Mouse (Mus musculus) myocyte (in vitro differentiated cells): Measurements from ENCODE around the gene Cacna2d3. TPM values are rescaled to one million over a fixed set of nuclear protein-coding genes. Genes with fewer than 3 reads are reported as not detected.

ENCODE experiments used
- H3K27me3 ChIP-seq: one replicate; pipeline ENCODE4 v1.6.1; 2011; ENCODE audit not compliant: control insufficient read depth, insufficient read depth, insufficient read length
- H3K36me3 ChIP-seq: one replicate; pipeline ENCODE4 v1.6.1; 2011; ENCODE audit not compliant: control insufficient read depth, insufficient read depth
- H3K4me2 ChIP-seq: one replicate; pipeline ENCODE4 v1.6.1; 2011; ENCODE audit warnings: low read depth, control low read depth
- H3K4me3 ChIP-seq: one replicate; pipeline ENCODE4 v1.5.1; 2011; ENCODE audit warnings: mild to moderate bottlenecking, control low read depth, moderate library complexity
- H3K79me2 ChIP-seq: one replicate; pipeline ENCODE4 v1.6.1; 2011; ENCODE audit not compliant: control insufficient read depth, insufficient read depth
- H3ac ChIP-seq: one replicate; pipeline ENCODE4 v1.6.1; 2011; ENCODE audit not compliant: control insufficient read depth, insufficient read length
- CEBPB ChIP-seq: IDR thresholded peaks from 2 replicates; pipeline ENCODE4 v1.6.1; 2011; ENCODE audit warnings: mild to moderate bottlenecking, moderate library complexity; ENCODE audit not compliant: poor library complexity, insufficient read depth, severe bottlenecking
- E2F4 ChIP-seq: IDR thresholded peaks from one replicate; pipeline ENCODE4 v1.6.1; 2011; ENCODE audit warnings: mild to moderate bottlenecking, control low read depth, moderate library complexity; ENCODE audit not compliant: insufficient read depth
- MAX ChIP-seq: IDR thresholded peaks from one replicate; pipeline ENCODE4 v1.6.1; 2011; ENCODE audit warnings: low read depth, mild to moderate bottlenecking, control low read depth
- MYOD1 ChIP-seq, 3 experiments: IDR thresholded peaks; one replicate each; pipeline ENCODE4 v1.6.1; 2011; ENCODE audit warnings: control low read depth in 2 of 3, low read depth in 2 of 3, mild to moderate bottlenecking in 2 of 3, moderate library complexity in 1 of 3; ENCODE audit not compliant: insufficient read length in 2 of 3, control insufficient read depth in 1 of 3
- MYOG ChIP-seq, 3 experiments: IDR thresholded peaks; one replicate each; pipeline ENCODE4 v1.6.1; 2011; ENCODE audit warnings: control low read depth in 2 of 3, low read depth in 2 of 3, mild to moderate bottlenecking in 2 of 3; ENCODE audit not compliant: insufficient read length in 2 of 3, control insufficient read depth in 1 of 3, insufficient read depth in 1 of 3
- POLR2A ChIP-seq: IDR thresholded peaks from one replicate; pipeline ENCODE4 v1.6.1; 2011; ENCODE audit warnings: low read depth, mild to moderate bottlenecking, control low read depth, moderate library complexity; ENCODE audit not compliant: insufficient read length
- POLR2AphosphoS2 ChIP-seq: IDR thresholded peaks from one replicate; pipeline ENCODE4 v1.6.1; 2011; ENCODE audit warnings: low read depth, control low read depth; ENCODE audit not compliant: insufficient read length
- REST ChIP-seq: IDR thresholded peaks from one replicate; pipeline ENCODE4 v1.6.1; 2011; ENCODE audit warnings: mild to moderate bottlenecking, control low read depth, moderate library complexity; ENCODE audit not compliant: insufficient read depth, insufficient read length
- SRF ChIP-seq: IDR thresholded peaks from one replicate; pipeline ENCODE4 v1.6.1; 2011; ENCODE audit warnings: low read depth; ENCODE audit not compliant: control insufficient read depth, insufficient read length
- TCF12 ChIP-seq: IDR thresholded peaks from one replicate; pipeline ENCODE4 v1.6.1; 2011; ENCODE audit warnings: mild to moderate bottlenecking, control low read depth; ENCODE audit not compliant: poor library complexity, insufficient read depth, severe bottlenecking
- TCF3 ChIP-seq: IDR thresholded peaks from one replicate; pipeline ENCODE4 v1.6.1; 2011; ENCODE audit warnings: low read depth, control low read depth; ENCODE audit not compliant: insufficient read length
- USF1 ChIP-seq: IDR thresholded peaks from one replicate; pipeline ENCODE4 v1.6.1; 2011; ENCODE audit warnings: low read depth, mild to moderate bottlenecking, control low read depth, moderate library complexity
- polyA plus RNA-seq: library from polyadenylated mRNA; unstranded; fragments of >200 nt; fragmentation: generic; extraction: Trizol; gene quantifications from one replicate; pipeline ENCODE4 v1.2.1, GENCODE M21; 2012; ENCODE audit warnings: missing spikeins

Cacna2d3 gene
- polyA plus RNA-seq, 1 experiment = 0.10 TPM

DNA sequence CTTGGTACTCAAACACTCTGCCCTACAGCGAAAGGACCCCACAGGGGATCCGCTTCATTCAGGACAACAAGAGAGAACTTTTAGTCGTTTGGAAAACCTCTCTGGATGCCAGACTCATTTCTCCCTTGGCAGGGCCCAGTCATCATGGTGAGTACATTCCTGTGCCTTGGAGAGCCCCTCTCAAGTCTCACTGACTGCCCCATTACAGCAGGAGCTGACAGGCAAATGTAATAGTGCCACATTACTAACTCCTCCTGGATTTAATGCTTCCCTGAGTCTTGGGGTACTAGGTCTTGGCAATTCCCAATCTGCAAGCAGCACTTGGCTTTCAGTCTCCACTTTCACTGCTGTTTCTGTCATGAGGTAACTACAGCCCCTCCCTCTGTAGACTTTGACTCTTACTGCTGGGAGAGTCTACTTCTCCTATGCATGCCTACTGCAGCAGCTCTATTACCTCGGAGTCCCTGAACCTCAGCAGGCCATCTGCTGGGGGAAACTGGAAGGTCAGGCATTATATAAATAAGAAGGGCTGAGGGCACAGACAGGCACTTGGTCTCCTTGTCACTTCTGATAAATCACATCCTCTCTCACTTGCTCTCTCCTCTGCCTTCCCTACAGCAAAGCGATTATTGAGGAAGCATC is 454.3 kb downstream of the Cacna2d3 start:
- H3K36me3 ChIP-seq = no peaks in the 10 kb centered on the region
- no peak overlapping the region for H3K4me3 ChIP-seq
- TF ChIP-seq POLR2AphosphoS2 (no peak), MYOD1 (IDR thresholded peaks at IDR 0.05; ENCODE audit: control insufficient read depth in 1 of 3, insufficient read length in 2 of 3, low read depth in 2 of 3) (no peak), CEBPB (no peak), TCF12 (no peak), POLR2A (no peak), MYOG (IDR thresholded peaks at IDR 0.05; ENCODE audit: control insufficient read depth in 1 of 3, insufficient read depth in 1 of 3, insufficient read length in 2 of 3, low read depth in 2 of 3) (no peak), REST (no peak), USF1 (no peak), SRF (no peak)
- H3ac ChIP-seq = no peak overlapping the region
- no peaks in the 10 kb centered on the region for H3K27me3 ChIP-seq
- no peaks in the 10 kb centered on the region for H3K79me2 ChIP-seq
- no peak overlapping the region for H3K4me2 ChIP-seq

DNA sequence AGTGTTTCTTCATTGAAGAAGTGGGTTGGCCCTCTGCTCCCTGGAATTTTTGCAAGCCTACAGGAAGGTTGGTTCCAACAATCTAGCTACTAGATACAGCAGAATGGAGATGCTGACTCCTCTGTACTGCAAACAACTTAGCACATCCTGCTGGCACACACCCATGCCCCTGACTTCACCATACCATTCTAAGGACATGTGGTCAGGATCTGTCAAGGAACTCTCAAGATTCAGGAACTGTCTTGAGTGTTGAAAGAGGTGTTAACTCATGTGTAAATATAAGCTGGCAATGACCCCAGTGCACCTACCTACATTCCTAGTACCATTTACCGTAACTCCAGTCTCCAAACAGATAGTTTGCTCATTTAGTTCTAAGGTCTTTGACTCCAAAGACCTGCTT is 461.0 kb downstream of the Cacna2d3 start:
- TF ChIP-seq E2F4 (no peak), CEBPB (no peak), TCF12 (no peak), MAX (no peak), SRF (no peak), POLR2AphosphoS2 (no peak)
- H3K27me3 ChIP-seq = no peaks in the 10 kb centered on the region

GRCm38 (mm10) chr14:29243516-29243915 is 478.1 kb downstream of the Cacna2d3 start:
- TF ChIP-seq SRF (no peak), TCF3 (no peak), E2F4 (no peak), TCF12 (no peak), MYOD1 (IDR thresholded peaks at IDR 0.05; ENCODE audit: control insufficient read depth in 1 of 3, insufficient read length in 2 of 3, low read depth in 2 of 3) (no peak), REST (no peak)
- no peak overlapping the region for H3K4me2 ChIP-seq
- H3K79me2 ChIP-seq = no peaks in the 10 kb centered on the region
- no peaks in the 10 kb centered on the region for H3K27me3 ChIP-seq
- H3K4me3 ChIP-seq = no peak overlapping the region
- no peak overlapping the region for H3ac ChIP-seq
- H3K36me3 ChIP-seq = no peaks in the 10 kb centered on the region

More for the DNA sequence above, 461.0 kb downstream of the Cacna2d3 start:
- Histone ChIP-seq H3K4me2 (no peak overlapping the region), H3K36me3 (no peaks in the 10 kb centered on the region), H3ac (no peak overlapping the region), H3K4me3 (no peak overlapping the region), H3K79me2 (no peaks in the 10 kb centered on the region)

DNA sequence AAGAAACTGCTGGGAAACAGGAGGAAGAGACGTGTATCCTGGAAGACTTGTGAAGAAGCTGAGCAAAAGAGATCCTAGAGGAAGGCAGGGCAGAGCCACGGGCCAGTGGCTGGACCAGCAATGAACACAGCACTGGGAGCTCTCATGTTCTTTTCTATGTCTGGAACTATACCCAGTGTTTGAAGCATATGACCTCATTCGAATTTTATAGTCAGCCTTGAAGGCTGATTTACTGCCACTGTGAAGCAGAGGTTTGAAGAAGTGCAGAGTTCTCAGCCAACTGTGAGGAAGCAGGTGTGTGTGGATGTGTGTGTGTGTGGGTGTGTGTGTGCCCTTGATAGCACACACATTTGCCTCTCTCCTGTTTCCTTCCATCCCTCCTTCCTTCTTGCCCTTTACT is 483.2 kb downstream of the Cacna2d3 start:
- no peak overlapping the region for H3ac ChIP-seq
- TF ChIP-seq E2F4 (no peak), POLR2AphosphoS2 (no peak), MAX (no peak), USF1 (no peak), REST (no peak), CEBPB (no peak), TCF3 (no peak), MYOD1 (IDR thresholded peaks at IDR 0.05; ENCODE audit: control insufficient read depth in 1 of 3, insufficient read length in 2 of 3, low read depth in 2 of 3) (no peak), SRF (no peak), TCF12 (no peak), POLR2A (no peak), MYOG (IDR thresholded peaks at IDR 0.05; ENCODE audit: control insufficient read depth in 1 of 3, insufficient read depth in 1 of 3, insufficient read length in 2 of 3, low read depth in 2 of 3) (no peak)
- no peak overlapping the region for H3K4me3 ChIP-seq
- H3K79me2 ChIP-seq = no peaks in the 10 kb centered on the region
- H3K27me3 ChIP-seq = no peaks in the 10 kb centered on the region
- no peak overlapping the region for H3K4me2 ChIP-seq
- H3K36me3 ChIP-seq = no peaks in the 10 kb centered on the region

DNA sequence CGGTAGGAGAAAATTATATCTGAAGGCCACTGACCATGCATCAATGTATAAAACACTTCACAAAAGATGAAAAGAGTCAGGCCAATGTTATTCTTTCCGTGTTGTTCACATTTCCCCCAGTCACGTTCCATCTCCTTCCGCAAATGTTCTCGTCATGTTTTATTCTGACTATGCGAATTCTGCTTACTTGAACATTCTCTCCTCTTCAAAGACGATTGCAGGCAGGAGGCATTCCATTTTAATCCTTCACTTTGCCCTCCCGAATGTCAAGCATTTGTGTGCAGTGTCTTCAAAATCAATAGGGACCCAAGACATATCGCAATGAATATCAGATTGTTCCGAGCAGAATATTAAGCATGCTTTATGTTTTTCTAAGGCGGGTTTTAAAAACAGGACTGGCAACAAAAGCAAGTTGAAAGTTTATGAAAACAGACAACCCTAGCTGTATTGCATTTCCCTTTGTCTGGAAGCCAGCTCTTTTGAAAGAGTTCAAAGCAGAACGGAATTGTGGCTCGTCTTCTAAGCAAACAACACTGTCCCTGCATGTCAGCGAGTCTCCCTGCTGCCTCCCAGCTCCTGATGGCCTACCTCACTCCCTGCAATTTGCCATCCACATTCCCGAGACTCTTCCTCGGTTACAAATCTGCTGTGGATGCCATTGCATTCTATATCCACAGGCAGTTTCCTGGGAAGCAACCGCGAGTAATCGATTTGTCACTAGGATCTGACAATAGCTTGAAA is 492.5 kb downstream of the Cacna2d3 start:
- Histone ChIP-seq H3K27me3 (no peaks in the 10 kb centered on the region), H3ac (no peak overlapping the region), H3K4me3 (no peak overlapping the region), H3K4me2 (no peak overlapping the region), H3K79me2 (no peaks in the 10 kb centered on the region), H3K36me3 (no peaks in the 10 kb centered on the region)
- no peak for TF ChIP-seq POLR2AphosphoS2
- TF ChIP-seq MYOD1 (IDR thresholded peaks at IDR 0.05; ENCODE audit: control insufficient read depth in 1 of 3, insufficient read length in 2 of 3, low read depth in 2 of 3) = no peak
- TF ChIP-seq MAX = no peak
- TF ChIP-seq TCF12 = no peak
